Mouse (Mus musculus): Measurements from ENCODE around the gene Cap2.
A peak's percentile ranks its signal among the peaks of the same experiment; 100 is the strongest.

The Cap2 gene

DNA sequence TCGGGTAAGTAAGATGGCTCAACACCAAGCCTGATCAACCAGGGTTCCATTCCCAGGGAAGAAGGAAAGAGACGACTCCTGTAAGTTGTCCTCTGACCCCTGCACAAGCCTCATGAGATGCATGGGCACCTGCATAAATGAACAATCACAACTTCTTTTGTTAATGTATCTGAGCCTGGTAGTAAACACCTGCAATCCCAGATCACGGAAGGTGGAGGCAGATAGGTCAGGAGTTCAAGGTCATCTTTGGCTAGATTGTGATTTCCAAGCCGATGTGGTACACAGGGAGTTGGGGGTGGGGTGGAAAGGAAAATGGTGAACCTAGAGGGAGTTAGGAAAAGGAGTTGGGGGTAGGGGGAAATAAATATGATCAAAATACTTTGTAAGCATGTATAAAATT is 131.1 kb downstream of the Cap2 start:
- no peak for DNase-seq (ENCODE audit: low read depth)

DNA sequence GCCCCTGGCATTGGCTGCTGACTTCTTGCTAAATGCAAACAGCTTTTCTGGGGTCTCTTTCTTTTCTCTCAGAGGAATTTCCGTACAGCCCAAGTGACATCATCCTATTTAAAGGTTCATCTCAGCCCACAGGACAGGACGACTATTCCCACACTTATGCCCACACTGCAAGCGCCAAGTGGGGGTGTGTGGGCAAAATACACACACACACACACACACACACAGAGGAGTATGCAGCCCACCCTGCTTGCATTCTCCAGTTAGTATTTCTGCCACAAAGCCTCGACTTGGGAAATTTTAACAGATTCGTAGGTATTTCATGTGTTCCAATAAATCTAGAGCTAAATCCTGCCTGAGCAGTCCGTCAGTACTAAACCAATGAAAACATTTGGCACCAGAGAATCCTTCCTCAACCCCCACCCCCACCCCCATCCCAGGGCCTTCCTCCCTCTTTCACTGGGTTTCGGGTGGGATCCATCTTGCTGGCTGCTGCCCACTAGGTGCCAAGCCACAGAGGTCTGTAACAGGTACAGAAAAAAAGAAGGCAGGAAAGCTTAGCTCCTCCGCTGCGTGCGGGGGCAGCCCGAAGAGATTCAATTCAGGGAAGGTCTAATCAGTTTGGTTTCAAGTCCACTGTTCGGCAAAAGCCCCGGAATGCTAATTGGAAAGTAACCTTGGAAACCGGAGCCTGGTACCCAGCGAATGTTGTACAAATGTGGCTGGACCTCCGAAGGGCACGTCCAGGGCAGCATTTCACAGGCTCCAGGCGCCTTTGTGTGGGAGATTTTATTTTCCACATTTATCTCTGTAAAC is 131.9 kb downstream of the Cap2 start:
- no peak for DNase-seq (ENCODE audit: low read depth)

DNA sequence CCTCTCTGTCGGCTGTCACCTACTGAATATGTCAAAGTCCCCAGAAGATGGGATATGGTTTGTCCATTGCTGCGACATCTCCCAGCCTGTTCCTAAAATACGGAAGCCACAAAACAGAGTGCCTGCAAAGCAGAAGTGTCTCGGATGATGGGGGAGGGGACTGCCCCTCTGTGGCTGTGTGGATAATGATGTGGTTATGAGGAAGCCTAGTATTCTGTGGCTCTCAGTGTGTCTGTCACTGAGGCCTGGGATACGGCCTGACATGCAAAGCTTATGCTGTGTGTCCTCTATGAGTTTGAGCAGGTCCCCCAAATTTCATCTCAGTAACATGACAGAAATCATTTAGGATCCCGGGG is 132.5 kb downstream of the Cap2 start:
- peak; percentile 42 for DNase-seq (ENCODE audit: low read depth)

DNA sequence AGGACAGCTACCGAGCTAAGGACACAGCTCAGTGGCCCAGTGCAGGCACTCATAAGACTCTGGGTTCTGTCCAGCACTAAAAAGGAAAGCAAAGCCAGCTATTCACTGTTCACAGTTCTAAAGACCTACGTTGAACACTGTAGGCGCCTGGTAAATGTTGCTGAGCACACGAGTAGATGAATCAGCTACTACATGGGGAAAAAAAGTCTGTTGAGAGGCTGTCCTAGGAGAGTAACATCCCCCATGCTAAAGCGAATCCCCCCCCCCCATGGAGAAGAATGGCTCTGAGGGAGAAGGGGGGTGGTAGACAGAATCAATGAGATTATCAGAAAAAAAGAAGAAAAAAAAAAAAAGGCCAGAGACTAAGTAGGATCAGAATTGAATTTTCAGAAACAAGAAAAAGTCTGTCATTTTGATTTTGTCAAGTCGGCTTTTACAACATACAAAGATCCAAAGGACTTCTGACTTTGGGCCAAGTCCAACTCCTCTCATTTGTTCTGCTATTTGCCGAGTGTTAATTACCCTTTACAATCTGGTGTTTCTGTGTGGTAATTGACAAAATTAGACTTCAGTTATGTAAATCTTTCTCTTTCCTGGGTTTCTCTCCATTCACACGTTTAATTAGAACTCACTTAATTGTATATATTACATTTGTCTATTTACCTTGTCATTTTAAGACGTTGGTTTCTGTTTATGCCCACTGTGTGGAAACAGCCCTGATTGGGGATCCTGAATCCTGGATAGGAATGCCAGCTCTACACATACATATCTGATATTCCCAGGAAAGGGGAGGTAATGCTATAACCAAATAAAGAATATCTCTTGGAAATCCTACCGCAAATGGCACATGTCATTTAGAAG is 139.2 kb downstream of the Cap2 start:
- DNase-seq (ENCODE audit: low read depth), result no peak

DNA sequence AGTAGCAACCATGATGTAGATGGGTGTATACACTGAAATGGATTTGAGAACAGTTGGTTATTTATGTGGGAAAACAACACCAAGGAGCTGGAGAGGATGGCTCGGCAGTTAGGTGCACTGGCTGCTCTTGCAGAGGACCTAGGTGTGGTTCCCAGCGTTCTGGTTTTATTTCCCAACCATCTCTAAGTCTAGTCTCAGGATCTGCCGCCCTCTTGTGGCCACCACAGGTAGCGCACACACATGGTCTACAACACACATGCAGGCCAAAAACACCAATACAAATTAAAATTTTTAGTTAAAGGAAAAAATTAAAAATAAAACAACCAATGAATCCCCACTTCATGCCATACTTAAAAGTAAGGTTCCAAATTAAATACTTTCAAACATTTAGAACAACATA is 140.7 kb downstream of the Cap2 start:
- no peak for DNase-seq (ENCODE audit: low read depth)

DNA sequence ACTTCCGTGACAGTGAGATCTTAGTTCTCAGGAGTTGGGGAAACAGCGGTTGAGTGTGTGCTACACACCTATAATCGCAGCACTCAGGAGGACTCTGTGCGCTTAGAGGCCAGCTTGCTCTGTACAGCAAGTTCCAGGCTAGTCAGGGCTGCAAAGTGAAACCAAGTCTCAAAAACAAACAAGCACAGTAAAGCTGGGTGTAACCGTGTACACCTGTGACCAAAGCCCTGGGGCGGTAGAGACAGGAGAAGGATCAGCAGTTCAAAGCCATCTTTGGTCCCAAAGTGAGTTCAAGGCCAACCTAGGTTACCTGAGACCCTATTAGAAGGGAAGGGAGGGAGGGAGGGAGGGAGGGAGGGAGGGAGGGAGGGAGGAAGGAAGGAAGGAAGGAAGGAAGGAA is 142.5 kb downstream of the Cap2 start:
- DNase-seq (ENCODE audit: low read depth), result no peak

DNA sequence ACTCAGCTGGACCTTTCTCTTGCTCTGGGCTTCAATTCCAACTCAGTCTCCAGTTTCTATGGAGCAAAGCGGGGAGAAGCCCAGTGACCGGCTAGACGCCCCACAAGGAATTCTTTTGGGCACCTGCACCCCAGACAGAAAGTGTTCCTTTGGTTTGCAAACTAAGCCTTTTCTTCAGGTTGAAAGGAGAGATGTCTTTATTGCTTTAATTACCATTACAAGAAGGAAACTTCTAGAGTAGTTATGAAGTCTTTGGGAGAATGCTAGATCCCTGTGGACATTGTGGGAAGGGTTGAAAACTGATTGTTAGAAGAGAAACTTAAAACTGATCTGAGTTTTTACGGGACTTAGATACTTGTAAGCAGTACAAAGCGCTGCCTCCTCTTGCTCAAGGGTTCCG is 143.8 kb downstream of the Cap2 start:
- DNase-seq (ENCODE audit: low read depth), result no peak

DNA sequence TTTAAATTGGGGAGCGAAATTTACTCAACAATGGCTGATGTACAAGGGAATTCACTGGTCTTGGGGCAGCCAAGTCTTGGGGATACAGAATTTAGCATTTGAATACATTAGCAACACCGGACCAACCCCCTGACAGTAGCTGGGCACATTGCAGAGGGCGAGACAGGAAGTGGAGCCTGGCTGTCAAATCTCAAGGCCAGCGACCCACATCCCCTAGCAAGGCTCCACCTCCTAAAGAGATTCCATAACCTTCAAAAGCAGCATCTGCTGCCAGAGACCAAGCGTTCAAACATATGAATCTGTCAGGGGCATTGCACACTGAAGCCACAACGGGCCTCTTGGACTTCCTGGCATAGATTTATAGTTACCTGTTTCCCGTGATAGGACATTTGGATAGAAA is 150.2 kb downstream of the Cap2 start:
- DNase-seq (ENCODE audit: low read depth), result no peak

DNA sequence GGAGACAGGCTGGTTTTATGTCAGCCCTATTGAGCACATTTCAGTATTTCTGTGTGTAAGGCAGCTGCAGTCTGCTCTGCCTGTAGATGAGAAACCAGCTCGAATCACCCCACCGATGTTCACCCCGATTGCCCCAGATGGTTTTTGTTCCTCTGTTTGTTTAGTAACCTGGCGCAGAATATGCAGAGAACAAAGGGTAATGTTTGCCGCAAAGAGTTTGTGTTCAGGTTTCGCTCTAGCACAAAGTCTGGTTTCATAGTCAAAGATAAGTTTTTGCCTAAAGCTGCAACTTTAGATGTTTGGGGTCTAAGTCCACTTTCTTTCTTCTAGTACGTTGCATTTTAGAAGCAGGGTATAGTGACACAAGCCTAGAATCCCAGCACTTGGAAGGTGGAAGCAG is 151.0 kb downstream of the Cap2 start:
- DNase-seq (ENCODE audit: low read depth), result no peak

DNA sequence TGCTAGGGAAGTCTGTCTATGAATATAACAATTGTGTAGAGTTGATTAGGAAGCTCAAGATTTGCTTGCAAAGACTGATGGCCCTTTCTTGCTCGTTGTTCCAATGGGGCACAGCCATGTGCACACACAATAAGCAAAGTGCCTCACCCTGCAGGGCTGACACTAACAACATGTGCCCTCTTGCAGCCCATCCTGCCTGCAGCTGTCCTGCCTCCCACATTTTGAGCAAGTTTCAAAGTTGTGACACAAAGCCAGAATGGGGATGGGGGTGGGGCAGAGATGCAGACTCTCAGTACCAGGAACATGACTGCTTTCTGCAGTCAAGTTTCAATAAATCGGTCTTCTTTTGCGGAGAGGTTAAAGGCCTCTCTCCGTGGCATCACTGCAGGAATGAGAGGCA is 152.0 kb downstream of the Cap2 start:
- no peak for DNase-seq (ENCODE audit: low read depth)

DNA sequence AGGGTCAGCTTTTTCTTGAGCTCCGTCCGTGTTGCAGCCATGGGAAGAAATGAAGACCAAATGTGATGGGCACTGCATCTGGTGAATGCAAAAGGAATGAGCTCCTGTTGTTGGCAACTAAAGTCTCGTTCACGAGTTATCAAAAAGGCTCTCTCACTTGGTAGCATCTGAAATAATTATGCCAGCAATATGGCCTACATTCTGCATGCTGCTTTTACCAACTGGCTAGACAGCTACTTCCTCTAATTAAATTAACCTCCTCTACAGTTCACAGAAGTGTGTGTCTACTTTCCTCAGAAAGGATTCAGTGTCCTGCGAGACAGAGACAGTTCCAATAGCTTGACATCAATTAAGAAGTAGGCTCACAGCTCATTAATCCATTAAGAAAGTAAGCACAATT is 152.9 kb downstream of the Cap2 start:
- DNase-seq (ENCODE audit: low read depth), result no peak

DNA sequence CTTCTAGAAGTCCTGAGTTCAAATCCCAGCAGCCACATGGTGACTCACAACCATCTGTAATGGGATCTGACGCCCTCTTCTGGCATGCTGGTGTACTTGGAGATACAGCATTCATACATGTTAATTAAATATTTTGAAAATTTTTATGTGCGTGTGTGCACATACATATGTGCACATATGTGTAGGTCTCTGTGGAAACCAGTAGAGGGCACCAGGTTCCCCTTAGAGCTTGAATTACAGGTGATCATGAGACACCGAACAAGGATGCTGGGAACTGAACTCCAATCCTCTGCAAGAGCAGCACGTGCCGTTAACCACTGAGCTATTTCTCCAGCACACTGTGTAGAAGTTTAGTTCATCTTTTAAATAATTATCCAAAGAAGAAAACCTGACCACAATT is 157.6 kb downstream of the Cap2 start:
- DNase-seq (ENCODE audit: low read depth), result no peak

DNA sequence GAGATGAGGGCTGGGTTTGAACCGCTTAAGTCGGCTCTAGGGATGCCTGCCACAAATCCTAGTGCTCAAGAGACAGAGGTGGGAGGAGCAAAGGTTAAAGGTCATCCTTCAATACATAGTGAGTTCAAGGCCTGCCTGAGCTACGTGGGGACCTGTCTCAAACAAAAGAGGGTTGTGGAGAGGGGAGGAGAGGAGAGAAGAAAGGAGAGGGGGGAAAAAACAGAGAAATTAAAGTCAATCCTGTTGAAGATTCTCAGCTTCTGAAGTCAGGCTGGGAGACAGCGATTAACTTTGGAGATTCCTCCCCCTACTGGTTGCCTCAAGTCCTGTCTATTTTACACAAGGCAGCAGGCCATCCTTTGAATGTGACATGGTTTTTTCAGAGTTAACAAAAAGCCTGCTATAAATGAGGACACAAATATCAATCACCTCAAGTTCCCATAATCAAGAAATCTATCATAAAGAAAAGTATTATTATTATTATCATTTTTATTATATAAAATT is 161.9 kb downstream of the Cap2 start:
- peak; percentile 22 for DNase-seq (ENCODE audit: low read depth)

DNA sequence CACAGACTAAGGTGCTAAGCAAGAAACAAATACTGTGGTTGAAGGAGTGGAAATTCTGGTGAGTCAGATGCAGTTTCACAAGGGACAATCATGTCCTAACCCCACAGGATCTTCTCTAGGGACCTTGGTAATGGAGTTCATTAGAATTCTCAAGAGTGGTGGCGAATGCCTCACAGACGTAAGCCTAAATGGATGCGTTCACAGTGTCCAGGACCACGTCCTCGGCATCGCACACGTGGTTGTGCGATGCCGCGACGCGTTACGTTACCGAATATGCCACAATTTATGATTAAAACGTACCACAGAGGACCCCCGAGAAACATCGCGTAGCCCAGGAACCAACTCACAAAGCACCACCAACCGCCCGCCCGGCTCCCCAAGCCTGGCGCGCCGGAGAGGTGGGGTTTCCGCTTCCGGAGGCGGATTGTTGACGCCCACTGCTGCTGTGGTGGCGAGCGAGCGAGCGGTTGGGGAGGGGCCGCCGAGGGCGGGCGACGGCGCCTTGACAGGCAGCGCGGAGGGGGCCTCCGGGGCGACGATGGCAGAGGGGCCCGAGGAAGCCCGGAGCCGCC is 167.5 kb downstream of the Cap2 start, which contains the start of gene Fam8a1:
TSS of gene Fam8a1 (plus strand) at position 475 of the 572 bp plus-strand sequence.
- peak; percentile 87 for DNase-seq (ENCODE audit: low read depth)

DNA sequence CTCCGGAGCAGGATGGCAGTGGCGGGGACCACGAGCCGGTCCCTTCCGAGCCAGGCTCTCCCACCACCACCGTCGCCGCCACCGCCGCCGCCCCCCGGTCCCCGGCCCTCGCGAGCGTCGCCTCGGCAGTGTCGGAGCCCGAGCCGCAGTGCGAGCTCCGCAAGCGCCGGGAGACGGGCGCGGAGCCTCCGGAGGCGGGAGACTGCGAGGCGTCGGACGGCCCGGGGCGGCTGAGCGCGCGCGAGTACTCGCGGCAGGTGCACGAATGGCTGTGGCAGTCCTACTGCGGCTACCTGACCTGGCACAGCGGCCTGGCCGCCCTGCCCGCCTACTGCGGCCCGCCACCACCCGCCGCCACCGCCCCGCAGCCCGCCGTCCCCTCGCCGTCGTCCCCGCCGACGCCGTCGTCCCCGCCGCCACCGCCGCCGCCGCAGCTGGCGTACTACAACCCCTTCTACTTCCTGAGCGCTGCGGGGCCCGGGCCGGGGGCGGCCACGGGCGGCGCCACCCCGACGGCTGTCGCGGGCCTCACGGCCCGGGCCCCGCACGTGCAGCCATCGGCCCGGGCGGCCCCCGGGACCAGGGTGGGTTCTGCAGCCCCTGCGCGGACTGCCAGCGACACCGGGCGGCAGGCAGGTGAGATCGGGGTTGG is 168.1 kb downstream of the Cap2 start:
- no peak for DNase-seq (ENCODE audit: low read depth)

DNA sequence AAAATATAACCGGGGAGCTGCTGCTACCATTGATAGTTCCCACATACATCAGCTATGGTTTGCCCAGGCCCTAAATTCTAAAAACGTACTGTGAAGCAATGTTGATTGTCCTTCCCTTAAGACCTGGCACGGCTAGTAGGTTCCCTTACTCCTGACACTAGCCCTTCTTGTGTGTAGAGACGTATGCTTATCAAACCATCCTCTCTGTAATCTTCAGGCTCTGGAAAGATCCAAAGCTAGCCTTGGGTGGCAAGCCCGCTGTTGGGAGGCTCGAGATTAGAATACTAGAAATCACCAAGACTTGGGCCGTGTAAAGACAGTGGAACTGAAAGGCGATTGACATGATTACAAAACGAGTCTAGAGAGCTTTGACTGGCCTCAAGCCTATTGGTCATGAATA is 168.9 kb downstream of the Cap2 start:
- DNase-seq (ENCODE audit: low read depth), result no peak

DNA sequence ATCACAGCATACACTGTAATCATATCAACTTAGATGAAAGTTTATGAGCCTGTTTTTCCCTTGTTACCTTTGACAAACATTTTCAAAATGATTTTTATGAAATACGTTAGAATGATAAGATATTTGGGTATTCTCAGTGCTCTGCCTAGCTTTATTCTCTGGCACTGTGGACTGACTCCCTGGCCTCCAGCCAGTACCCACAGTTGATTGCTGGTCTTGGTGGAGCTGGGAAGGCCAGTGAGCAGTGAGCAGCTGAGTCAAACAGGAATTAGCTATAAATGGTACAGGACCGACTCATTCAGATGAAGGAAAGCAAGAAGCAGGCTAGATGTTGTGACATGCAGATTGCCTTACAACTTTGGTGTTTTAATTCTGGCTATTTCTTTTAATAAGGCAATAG is 173.0 kb downstream of the Cap2 start:
- no peak for DNase-seq (ENCODE audit: low read depth)

DNA sequence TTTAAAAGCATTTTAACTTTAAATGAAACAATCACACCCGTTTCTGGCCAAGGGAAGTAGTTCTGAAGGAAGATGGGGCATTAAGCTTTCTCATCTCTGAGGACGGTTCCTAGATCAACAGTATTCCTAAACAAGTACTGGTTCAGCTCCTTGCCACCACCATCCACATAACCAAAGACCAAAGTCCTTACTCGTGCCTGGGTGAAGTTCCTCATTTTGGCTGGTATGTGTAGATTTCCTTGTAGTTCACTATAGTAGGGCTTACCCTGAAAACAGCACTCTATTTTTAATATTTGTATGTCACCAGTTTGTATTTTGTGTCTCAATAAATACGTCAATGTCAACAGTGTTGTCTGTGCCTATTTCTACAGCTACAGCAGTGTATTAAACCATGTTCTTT is 176.1 kb downstream of the Cap2 start:
- no peak for DNase-seq (ENCODE audit: low read depth)

DNA sequence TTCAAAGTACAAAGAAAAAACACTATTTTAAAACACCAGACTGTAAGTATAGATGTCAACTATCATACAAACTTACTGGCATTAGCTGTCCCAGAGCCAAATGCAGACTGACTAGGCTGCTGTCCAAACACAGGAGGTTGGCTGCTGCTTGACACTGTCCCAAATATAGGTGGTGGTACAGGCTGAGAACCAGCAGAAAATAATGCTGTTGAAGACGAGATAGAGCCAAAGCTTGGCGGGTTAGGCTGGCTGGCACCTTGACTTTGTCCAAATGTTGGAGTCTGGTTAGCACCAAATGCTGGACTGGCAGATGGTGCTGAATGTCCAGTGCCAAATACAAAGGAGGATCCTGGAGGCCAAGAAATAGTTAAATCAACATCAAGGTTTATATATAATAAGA is 181.3 kb downstream of the Cap2 start:
- no peak for DNase-seq (ENCODE audit: low read depth)

DNA sequence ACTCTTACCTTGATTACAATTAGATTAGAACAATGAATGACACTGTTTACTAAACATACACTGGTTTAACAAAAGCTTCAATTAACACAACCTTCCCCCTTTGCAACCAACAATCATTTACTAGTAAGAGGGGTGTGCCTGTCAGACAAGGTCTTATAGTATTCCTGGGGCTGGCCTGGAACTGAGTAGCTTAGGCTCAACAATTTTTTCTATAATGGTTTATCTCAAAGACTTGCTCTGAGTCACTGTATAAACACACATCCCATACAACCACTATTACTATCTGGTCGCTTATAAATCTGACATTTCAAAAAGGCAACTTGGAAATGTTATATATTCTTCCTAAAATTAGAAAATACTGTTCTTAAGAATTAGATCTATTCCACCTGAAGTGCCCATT is 181.7 kb downstream of the Cap2 start:
- no peak for DNase-seq (ENCODE audit: low read depth)

DNA sequence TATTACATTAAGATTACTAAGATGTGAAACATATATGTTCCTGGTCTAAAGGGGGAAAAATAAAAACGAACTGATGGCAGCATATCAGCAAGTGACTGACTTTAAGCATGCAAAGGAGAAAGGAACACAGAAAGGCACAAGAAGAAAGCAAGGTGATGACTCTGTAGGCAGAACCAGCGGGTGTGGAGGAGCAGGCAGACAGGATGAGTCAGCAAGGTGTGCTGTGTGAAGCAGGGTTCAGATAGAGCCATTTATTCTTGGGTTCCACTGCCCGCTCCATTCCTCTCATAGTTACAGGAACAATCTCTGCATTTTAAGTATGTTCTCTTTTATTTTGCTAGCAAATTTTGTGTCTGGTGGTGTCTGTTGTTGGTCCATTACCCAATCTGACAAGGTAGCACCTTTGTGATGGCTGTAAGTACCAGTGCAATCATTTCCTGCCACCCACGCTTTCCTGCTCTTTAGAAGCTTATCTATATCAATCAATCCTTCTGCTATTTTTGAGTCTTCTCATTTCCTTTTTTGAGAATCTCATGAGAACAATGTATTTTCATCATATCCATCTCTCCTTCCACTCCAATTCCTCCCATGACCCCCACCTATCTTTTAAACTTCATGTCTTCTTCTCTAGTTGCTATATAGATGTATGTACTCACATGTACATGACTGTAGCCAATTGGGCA is 189.1 kb downstream of the Cap2 start:
- no peak for DNase-seq (ENCODE audit: low read depth)

All from c-Kit-positive CD71-negative TER-119-negative erythroid progenitor cells, embryonic 14.5 days (primary cell).